Mouse (Mus musculus): Measurements from ENCODE around the gene Kif26a. TPM values are rescaled to one million over a fixed set of nuclear protein-coding genes. Genes with fewer than 3 reads are reported as not detected.
A peak's percentile ranks its signal among the peaks of the same experiment; 100 is the strongest.

Gene Kif26a
- total RNA-seq (2014; rRNA removed) (0.27 and 0.28 TPM in 2 replicates), polyA plus RNA-seq (2012; rRNA removed) (0.77 and 0.84 TPM in 2 replicates)

- peaks cover 21% of the 10 kb centered on the region for H3K27me3 ChIP-seq (ENCODE audit: control insufficient read depth, insufficient read depth, low read length)
- H3K79me2 ChIP-seq (ENCODE audit: control insufficient read depth, insufficient read depth, low read length): no peaks in the 10 kb centered on the region
- peak; percentile 83 for TF ChIP-seq CTCF (IDR thresholded peaks at IDR 0.05; ENCODE audit: low read depth, low read length)
- no peak for TF ChIP-seq POLR2A (IDR thresholded peaks at IDR 0.05; ENCODE audit: extremely low read depth, insufficient read depth, low read length)
- 2% methylated on average over 65 of the region's 68 CpGs for WGBS
- H3K4me1 ChIP-seq (ENCODE audit: control insufficient read depth, insufficient read depth, low read length): peaks cover 3% of the 10 kb centered on the region; the same call in 1 of the 2 replicates
- H3K9ac ChIP-seq (ENCODE audit: low read depth, low read length): peak within 1 kb of the TSS; percentile 71
- no peaks in the 10 kb centered on the region for H3K36me3 ChIP-seq (ENCODE audit: control insufficient read depth, insufficient read depth, low read length)
- no peak within 1 kb of the TSS for H3K27ac ChIP-seq (replicated peaks; ENCODE audit: insufficient read depth, low read depth, low read length)
- peak within 1 kb of the TSS; percentile 60 for H3K4me3 ChIP-seq (ENCODE audit: insufficient read depth, low read depth, low read length)
- DNase-seq (ENCODE audit: extremely low read depth, low read depth, low spot score): no peak
Measured at GRCm38 (mm10) chr12:112145875-112146651, at the start of gene Kif26a. Gene Kif26a (plus strand): TSS chr12:112146208.

GRCm38 (mm10) chr12:112096733-112097117, 49.3 kb upstream of the Kif26a start:
- no peak for DNase-seq (ENCODE audit: extremely low read depth, low read depth, low spot score)
- Histone ChIP-seq H3K4me1 (ENCODE audit: control insufficient read depth, insufficient read depth, low read length) (peaks cover 23% of the 10 kb centered on the region), H3K9ac (ENCODE audit: low read depth, low read length) (peak overlapping the region; percentile 50), H3K36me3 (ENCODE audit: control insufficient read depth, insufficient read depth, low read length) (no peaks in the 10 kb centered on the region), H3K79me2 (ENCODE audit: control insufficient read depth, insufficient read depth, low read length) (no peaks in the 10 kb centered on the region), H3K4me3 (ENCODE audit: insufficient read depth, low read depth, low read length) (no peak overlapping the region), H3K27me3 (ENCODE audit: control insufficient read depth, insufficient read depth, low read length) (no peaks in the 10 kb centered on the region), H3K27ac (replicated peaks; ENCODE audit: insufficient read depth, low read depth, low read length) (peak overlapping the region; percentile 49)
- WGBS: 61% methylated on average over 8 of the region's 8 CpGs
- TF ChIP-seq CTCF (IDR thresholded peaks at IDR 0.05; ENCODE audit: low read depth, low read length): no peak
- no peak for TF ChIP-seq POLR2A (IDR thresholded peaks at IDR 0.05; ENCODE audit: extremely low read depth, insufficient read depth, low read length)

GRCm38 (mm10) chr12:112100106-112100505, 45.9 kb upstream of the Kif26a start:
- Histone ChIP-seq H3K4me3 (ENCODE audit: insufficient read depth, low read depth, low read length) (no peak overlapping the region), H3K79me2 (ENCODE audit: control insufficient read depth, insufficient read depth, low read length) (no peaks in the 10 kb centered on the region), H3K36me3 (ENCODE audit: control insufficient read depth, insufficient read depth, low read length) (no peaks in the 10 kb centered on the region), H3K9ac (ENCODE audit: low read depth, low read length) (no peak overlapping the region), H3K4me1 (ENCODE audit: control insufficient read depth, insufficient read depth, low read length) (peaks cover 14% of the 10 kb centered on the region), H3K27ac (replicated peaks; ENCODE audit: insufficient read depth, low read depth, low read length) (no peak overlapping the region), H3K27me3 (ENCODE audit: control insufficient read depth, insufficient read depth, low read length) (no peaks in the 10 kb centered on the region)
- 82% methylated on average over 4 of the region's 4 CpGs for WGBS
- DNase-seq (ENCODE audit: extremely low read depth, low read depth, low spot score): no peak
- TF ChIP-seq POLR2A (IDR thresholded peaks at IDR 0.05; ENCODE audit: extremely low read depth, insufficient read depth, low read length) (no peak), CTCF (IDR thresholded peaks at IDR 0.05; ENCODE audit: low read depth, low read length) (no peak)

- H3K9ac ChIP-seq (ENCODE audit: low read depth, low read length): peak overlapping the region; percentile 19; the same call in 1 of the 2 replicates
- TF ChIP-seq POLR2A (IDR thresholded peaks at IDR 0.05; ENCODE audit: extremely low read depth, insufficient read depth, low read length) (no peak), CTCF (IDR thresholded peaks at IDR 0.05; ENCODE audit: low read depth, low read length) (peak; percentile 77)
- H3K79me2 ChIP-seq (ENCODE audit: control insufficient read depth, insufficient read depth, low read length): no peaks in the 10 kb centered on the region
- H3K27me3 ChIP-seq (ENCODE audit: control insufficient read depth, insufficient read depth, low read length): no peaks in the 10 kb centered on the region
- H3K36me3 ChIP-seq (ENCODE audit: control insufficient read depth, insufficient read depth, low read length): no peaks in the 10 kb centered on the region
- peak; percentile 86 for DNase-seq (ENCODE audit: extremely low read depth, low read depth, low spot score)
- WGBS: 31% methylated on average over 4 of the region's 4 CpGs
- H3K4me3 ChIP-seq (ENCODE audit: insufficient read depth, low read depth, low read length): no peak overlapping the region
- H3K27ac ChIP-seq (replicated peaks; ENCODE audit: insufficient read depth, low read depth, low read length): peak overlapping the region; percentile 38; the same call in 1 of the 2 replicates
- peaks cover 9% of the 10 kb centered on the region for H3K4me1 ChIP-seq (ENCODE audit: control insufficient read depth, insufficient read depth, low read length)
Measured at GRCm38 (mm10) chr12:112101045-112101444, 45.0 kb upstream of the Kif26a start.

GRCm38 (mm10) chr12:112103179-112103578, 42.8 kb upstream of the Kif26a start:
- Histone ChIP-seq H3K36me3 (ENCODE audit: control insufficient read depth, insufficient read depth, low read length) (no peaks in the 10 kb centered on the region), H3K79me2 (ENCODE audit: control insufficient read depth, insufficient read depth, low read length) (peaks cover 8% of the 10 kb centered on the region; the same call in 1 of the 2 replicates), H3K4me3 (ENCODE audit: insufficient read depth, low read depth, low read length) (no peak overlapping the region), H3K27me3 (ENCODE audit: control insufficient read depth, insufficient read depth, low read length) (no peaks in the 10 kb centered on the region), H3K27ac (replicated peaks; ENCODE audit: insufficient read depth, low read depth, low read length) (no peak overlapping the region), H3K9ac (ENCODE audit: low read depth, low read length) (no peak overlapping the region), H3K4me1 (ENCODE audit: control insufficient read depth, insufficient read depth, low read length) (peaks cover 7% of the 10 kb centered on the region)
- WGBS: 75% methylated on average over 5 of the region's 5 CpGs
- peak; percentile 42 for DNase-seq (ENCODE audit: extremely low read depth, low read depth, low spot score)
- TF ChIP-seq CTCF (IDR thresholded peaks at IDR 0.05; ENCODE audit: low read depth, low read length) (no peak), POLR2A (IDR thresholded peaks at IDR 0.05; ENCODE audit: extremely low read depth, insufficient read depth, low read length) (no peak)

- no peak overlapping the region for H3K27ac ChIP-seq (replicated peaks; ENCODE audit: insufficient read depth, low read depth, low read length)
- H3K4me1 ChIP-seq (ENCODE audit: control insufficient read depth, insufficient read depth, low read length): peaks cover 10% of the 10 kb centered on the region
- DNase-seq (ENCODE audit: extremely low read depth, low read depth, low spot score): no peak
- peaks cover 8% of the 10 kb centered on the region; the same call in 1 of the 2 replicates for H3K79me2 ChIP-seq (ENCODE audit: control insufficient read depth, insufficient read depth, low read length)
- H3K9ac ChIP-seq (ENCODE audit: low read depth, low read length): no peak overlapping the region
- H3K36me3 ChIP-seq (ENCODE audit: control insufficient read depth, insufficient read depth, low read length): no peaks in the 10 kb centered on the region
- no peak for TF ChIP-seq POLR2A (IDR thresholded peaks at IDR 0.05; ENCODE audit: extremely low read depth, insufficient read depth, low read length)
- TF ChIP-seq CTCF (IDR thresholded peaks at IDR 0.05; ENCODE audit: low read depth, low read length): no peak
- no peaks in the 10 kb centered on the region for H3K27me3 ChIP-seq (ENCODE audit: control insufficient read depth, insufficient read depth, low read length)
- 90% methylated on average over 11 of the region's 11 CpGs for WGBS
- H3K4me3 ChIP-seq (ENCODE audit: insufficient read depth, low read depth, low read length): no peak overlapping the region
Measured at GRCm38 (mm10) chr12:112104890-112105289, 41.1 kb upstream of the Kif26a start.

Data from liver, adult 2 months (tissue).